Mouse (Mus musculus) heart, embryonic 15.5 days (tissue): ENCODE measurements at regions not wholly inside any gene's neighbourhood (a gene's known extent, or its start where the extent isn't known, plus 50 kb on each side); places are given as distances from the start of the nearest gene placed in this dataset.

Experiments
- ATAC-seq: fragments of 200-750 bp; cut with Nextera tagmentation; replicated peaks from 2 replicates; pipeline ENCODE4 v1.8.0; 2017; ENCODE audit warnings: low read depth, moderate TSS enrichment; ENCODE audit not compliant: insufficient number of reproducible peaks, insufficient read depth, low FRiP score
- H3K27ac ChIP-seq: fragments of 300-500 bp; sonication (generic); 2 replicates; pipeline ENCODE4 v1.5.1; 2015; ENCODE audit warnings: mild to moderate bottlenecking, inconsistent platforms
- H3K27me3 ChIP-seq: fragments of 300-500 bp; sonication (generic); 2 replicates; pipeline ENCODE4 v1.6.1; 2015; ENCODE audit warnings: inconsistent platforms
- H3K36me3 ChIP-seq: fragments of 300-500 bp; sonication (generic); 2 replicates; pipeline ENCODE4 v1.6.1; 2015; ENCODE audit warnings: mild to moderate bottlenecking, inconsistent platforms
- H3K4me1 ChIP-seq: fragments of 300-500 bp; sonication (generic); replicated peaks from 2 replicates; pipeline ENCODE4 v1.6.1; 2015; ENCODE audit warnings: inconsistent platforms
- H3K4me2 ChIP-seq: fragments of 300-500 bp; sonication (generic); 2 replicates; pipeline ENCODE4 v1.6.1; 2015; ENCODE audit warnings: inconsistent platforms, mild to moderate bottlenecking, moderate library complexity
- H3K4me3 ChIP-seq: fragments of 300-500 bp; sonication (generic); 2 replicates; pipeline ENCODE4 v1.5.1; 2015; ENCODE audit warnings: mild to moderate bottlenecking, inconsistent platforms
- H3K9ac ChIP-seq: fragments of 300-500 bp; sonication (generic); 2 replicates; pipeline ENCODE4 v1.6.1; 2015; ENCODE audit warnings: mild to moderate bottlenecking, inconsistent platforms
- H3K9me3 ChIP-seq: fragments of 300-500 bp; sonication (generic); replicated peaks from 2 replicates; pipeline ENCODE4 v1.6.1; 2016; ENCODE audit warnings: inconsistent platforms
- WGBS: fragments of 180-500 bp; shearing (Covaris S2); methylation state at CpG from one replicate; pipeline ENCODE4 v1.1.7; 2015; ENCODE audit warnings: mixed read lengths; 5-methylcytosine and 5-hydroxymethylcytosine counted together

- Histone ChIP-seq H3K27ac (peak overlapping the region; percentile 22; the same call in 1 of the 2 replicates), H3K4me1 (peaks cover 10% of the 10 kb centered on the region), H3K4me3 (no peak overlapping the region), H3K36me3 (no peaks in the 10 kb centered on the region), H3K9ac (no peak overlapping the region), H3K27me3 (no peaks in the 10 kb centered on the region), H3K4me2 (no peak overlapping the region), H3K9me3 (no peaks in the 10 kb centered on the region)
- 19% methylated on average over 1 of the region's 1 CpGs for WGBS
- ATAC-seq, result no peak
Observed at GRCm38 (mm10) chr14:114820677-114821076, 271.3 kb upstream of the Gpc5 start.

DNA sequence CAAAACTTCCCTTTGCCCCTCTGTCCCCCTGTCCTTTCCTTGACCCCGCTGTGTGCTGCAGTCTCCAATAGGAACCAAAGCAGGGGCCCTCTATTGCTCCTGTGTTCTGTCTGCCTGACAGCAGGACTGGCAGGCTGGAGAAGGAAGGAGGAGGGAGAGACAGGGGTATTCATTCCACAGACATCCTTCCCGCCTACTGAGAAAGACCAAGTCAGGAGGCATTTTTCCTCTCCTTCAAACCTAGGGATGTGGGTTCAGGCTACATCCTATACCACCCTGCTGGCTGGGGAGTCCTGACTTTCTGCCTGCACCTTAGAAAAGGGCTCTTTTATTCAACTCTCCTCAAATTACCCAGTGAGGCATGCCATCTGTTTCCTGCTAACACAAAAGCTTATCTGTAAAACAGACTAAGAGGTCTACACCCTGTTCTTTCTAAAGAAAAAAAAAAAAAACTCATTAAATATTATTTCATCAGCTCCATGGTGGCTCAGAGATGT, 270.9 kb upstream of the Gpc5 start:
- H3K4me2 ChIP-seq, result no peak overlapping the region
- H3K9me3 ChIP-seq, result no peaks in the 10 kb centered on the region
- no peak for ATAC-seq
- H3K4me3 ChIP-seq, result no peak overlapping the region
- H3K9ac ChIP-seq, result no peak overlapping the region
- no peaks in the 10 kb centered on the region for H3K27me3 ChIP-seq
- WGBS, result 10% methylated on average over 2 of the region's 2 CpGs
- peaks cover 10% of the 10 kb centered on the region for H3K4me1 ChIP-seq
- H3K27ac ChIP-seq, result peak overlapping the region; percentile 22; the same call in 1 of the 2 replicates
- no peaks in the 10 kb centered on the region for H3K36me3 ChIP-seq

- ATAC-seq, result no peak
- Histone ChIP-seq H3K4me2 (no peak overlapping the region), H3K36me3 (no peaks in the 10 kb centered on the region), H3K9me3 (no peaks in the 10 kb centered on the region), H3K27me3 (no peaks in the 10 kb centered on the region), H3K4me1 (peaks cover 10% of the 10 kb centered on the region), H3K27ac (no peak overlapping the region), H3K4me3 (no peak overlapping the region), H3K9ac (no peak overlapping the region)
- WGBS, result 86% methylated on average over 5 of the region's 5 CpGs
Observed at GRCm38 (mm10) chr14:114821672-114822071, 270.3 kb upstream of the Gpc5 start.

- Histone ChIP-seq H3K9ac (no peak overlapping the region), H3K27me3 (no peaks in the 10 kb centered on the region), H3K27ac (no peak overlapping the region), H3K4me1 (no peaks in the 10 kb centered on the region), H3K4me3 (no peak overlapping the region), H3K4me2 (no peak overlapping the region), H3K9me3 (no peaks in the 10 kb centered on the region), H3K36me3 (no peaks in the 10 kb centered on the region)
- ATAC-seq, result no peak
- 44% methylated on average over 10 of the region's 10 CpGs for WGBS
Observed at GRCm38 (mm10) chr14:114826662-114827321, 265.2 kb upstream of the Gpc5 start.

- WGBS, result 37% methylated on average over 2 of the region's 2 CpGs
- Histone ChIP-seq H3K4me1 (no peaks in the 10 kb centered on the region), H3K9ac (no peak overlapping the region), H3K4me3 (no peak overlapping the region), H3K27me3 (no peaks in the 10 kb centered on the region), H3K36me3 (no peaks in the 10 kb centered on the region), H3K27ac (no peak overlapping the region), H3K9me3 (no peaks in the 10 kb centered on the region), H3K4me2 (no peak overlapping the region)
- no peak for ATAC-seq
Observed at GRCm38 (mm10) chr14:114829310-114829709, 262.7 kb upstream of the Gpc5 start.

GRCm38 (mm10) chr14:114832987-114833386, 259.0 kb upstream of the Gpc5 start:
- ATAC-seq, result no peak

DNA sequence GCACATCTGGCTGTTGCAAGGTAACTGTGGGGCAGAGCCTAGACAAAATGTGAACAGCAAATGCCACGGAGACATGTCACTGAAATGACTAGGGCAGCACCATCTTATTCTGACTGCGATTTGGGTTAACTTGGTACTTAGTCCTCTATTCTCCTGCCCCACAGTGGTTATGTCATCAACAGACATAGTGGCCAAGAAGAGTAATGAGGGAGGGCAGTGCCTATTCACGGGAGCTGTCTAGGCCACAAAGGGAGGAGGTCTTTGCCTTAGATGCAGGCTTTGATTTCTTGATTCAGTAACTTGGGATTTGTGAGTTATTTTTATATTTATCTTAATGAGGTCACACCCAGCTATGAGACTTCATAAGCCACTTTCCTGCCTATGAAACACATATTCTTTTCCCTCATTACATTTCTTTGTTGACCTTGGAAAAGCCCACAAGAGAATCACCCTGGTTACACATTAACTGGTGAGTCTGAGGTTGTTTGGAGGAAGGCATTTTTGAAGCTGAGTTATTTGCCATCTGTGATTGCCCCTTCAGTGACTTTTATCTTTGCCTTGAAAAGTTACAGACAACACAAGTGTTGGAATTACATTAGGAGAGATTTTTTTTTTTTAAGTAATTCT, 255.2 kb upstream of the Gpc5 start:
- H3K9me3 ChIP-seq, result no peaks in the 10 kb centered on the region
- no peak overlapping the region for H3K4me3 ChIP-seq
- H3K4me2 ChIP-seq, result no peak overlapping the region
- H3K9ac ChIP-seq, result no peak overlapping the region
- H3K36me3 ChIP-seq, result no peaks in the 10 kb centered on the region
- no peak for ATAC-seq
- H3K4me1 ChIP-seq, result no peaks in the 10 kb centered on the region
- 75% methylated on average over 3 of the region's 3 CpGs for WGBS
- H3K27me3 ChIP-seq, result no peaks in the 10 kb centered on the region
- H3K27ac ChIP-seq, result no peak overlapping the region

More at GRCm38 (mm10) chr14:114832987-114833386, 259.0 kb upstream of the Gpc5 start:
- Histone ChIP-seq H3K9me3 (no peaks in the 10 kb centered on the region), H3K27ac (no peak overlapping the region), H3K27me3 (no peaks in the 10 kb centered on the region), H3K4me2 (peak overlapping the region; percentile 44), H3K4me3 (no peak overlapping the region), H3K4me1 (no peaks in the 10 kb centered on the region), H3K9ac (no peak overlapping the region), H3K36me3 (no peaks in the 10 kb centered on the region)
- WGBS, result 64% methylated on average over 11 of the region's 11 CpGs

DNA sequence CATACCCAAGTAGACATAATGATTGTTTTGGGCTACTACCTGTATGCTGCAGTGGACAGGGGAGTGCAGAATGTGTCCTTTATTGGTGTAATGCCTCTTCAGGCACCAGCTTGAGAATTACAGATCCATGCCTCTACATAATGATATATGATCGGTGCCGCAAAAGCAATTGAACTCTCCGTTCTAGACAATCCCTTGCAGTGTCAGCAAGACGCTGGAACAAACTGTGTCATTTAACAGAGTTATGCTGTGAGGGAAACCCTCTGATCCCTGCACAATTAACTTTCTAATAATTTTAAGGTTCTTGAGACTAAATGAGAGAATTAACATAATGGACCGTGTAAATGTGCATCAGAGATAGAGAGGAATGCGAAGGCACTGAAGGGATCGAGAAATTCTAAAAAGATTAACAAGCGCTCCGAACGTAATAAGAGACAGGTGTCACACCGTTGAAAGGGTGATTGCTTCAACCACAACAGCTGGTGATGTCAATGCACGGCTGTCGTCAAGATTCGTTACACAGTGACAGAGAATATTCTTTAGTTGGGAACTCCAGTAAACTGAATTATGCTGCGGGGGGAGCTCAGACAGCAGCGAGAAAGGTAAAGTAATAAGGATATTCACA, 254.3 kb upstream of the Gpc5 start:
- H3K27me3 ChIP-seq, result no peaks in the 10 kb centered on the region
- 52% methylated on average over 16 of the region's 16 CpGs for WGBS
- no peak overlapping the region for H3K9ac ChIP-seq
- no peaks in the 10 kb centered on the region for H3K36me3 ChIP-seq
- H3K4me2 ChIP-seq, result no peak overlapping the region
- H3K4me3 ChIP-seq, result no peak overlapping the region
- no peaks in the 10 kb centered on the region for H3K4me1 ChIP-seq
- H3K9me3 ChIP-seq, result no peaks in the 10 kb centered on the region
- no peak overlapping the region for H3K27ac ChIP-seq
- no peak for ATAC-seq

GRCm38 (mm10) chr14:114839340-114839903, 252.6 kb upstream of the Gpc5 start:
- no peaks in the 10 kb centered on the region for H3K27me3 ChIP-seq
- H3K27ac ChIP-seq, result no peak overlapping the region
- no peak overlapping the region for H3K4me2 ChIP-seq
- no peaks in the 10 kb centered on the region for H3K36me3 ChIP-seq
- WGBS, result 86% methylated on average over 2 of the region's 2 CpGs
- no peak overlapping the region for H3K4me3 ChIP-seq
- no peaks in the 10 kb centered on the region for H3K4me1 ChIP-seq
- no peak for ATAC-seq
- no peaks in the 10 kb centered on the region for H3K9me3 ChIP-seq
- no peak overlapping the region for H3K9ac ChIP-seq

DNA sequence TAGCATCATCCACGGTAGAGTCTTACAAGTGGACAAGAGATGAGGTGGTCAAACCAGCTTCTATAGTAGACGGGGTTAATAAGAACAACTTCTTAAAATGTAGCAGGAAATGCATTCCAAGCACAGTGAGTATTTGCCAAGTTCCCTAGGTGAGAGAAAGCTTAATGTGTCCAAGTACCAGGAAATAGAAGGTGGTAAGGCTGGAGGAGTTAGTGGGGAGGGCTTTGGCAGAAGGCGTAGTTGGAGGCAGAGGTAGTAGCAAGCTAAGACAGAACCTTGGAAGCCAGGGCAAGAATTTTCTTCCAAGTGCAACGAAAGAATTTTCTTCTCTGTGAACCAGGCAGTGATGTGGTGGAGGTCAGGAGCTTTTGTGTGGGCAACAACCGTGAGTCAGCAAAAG, 251.2 kb upstream of the Gpc5 start:
- no peak overlapping the region for H3K4me3 ChIP-seq
- WGBS, result 67% methylated on average over 5 of the region's 5 CpGs
- no peak overlapping the region for H3K4me2 ChIP-seq
- H3K27me3 ChIP-seq, result no peaks in the 10 kb centered on the region
- no peaks in the 10 kb centered on the region for H3K36me3 ChIP-seq
- no peak for ATAC-seq
- H3K4me1 ChIP-seq, result no peaks in the 10 kb centered on the region
- no peaks in the 10 kb centered on the region for H3K9me3 ChIP-seq
- no peak overlapping the region for H3K27ac ChIP-seq
- H3K9ac ChIP-seq, result no peak overlapping the region

- ATAC-seq, result no peak
- WGBS, result 34% methylated on average over 5 of the region's 5 CpGs
Observed at GRCm38 (mm10) chr14:114841552-114841951, 250.5 kb upstream of the Gpc5 start.

More at GRCm38 (mm10) chr14:114841552-114841951, 250.5 kb upstream of the Gpc5 start:
- Histone ChIP-seq H3K4me1 (no peaks in the 10 kb centered on the region), H3K27ac (no peak overlapping the region), H3K9ac (no peak overlapping the region), H3K36me3 (no peaks in the 10 kb centered on the region), H3K9me3 (no peaks in the 10 kb centered on the region), H3K4me2 (no peak overlapping the region), H3K4me3 (no peak overlapping the region), H3K27me3 (no peaks in the 10 kb centered on the region)
